Comparison of ENCODE assay signal across 28 mouse cellular contexts in the genomic region with DNA sequence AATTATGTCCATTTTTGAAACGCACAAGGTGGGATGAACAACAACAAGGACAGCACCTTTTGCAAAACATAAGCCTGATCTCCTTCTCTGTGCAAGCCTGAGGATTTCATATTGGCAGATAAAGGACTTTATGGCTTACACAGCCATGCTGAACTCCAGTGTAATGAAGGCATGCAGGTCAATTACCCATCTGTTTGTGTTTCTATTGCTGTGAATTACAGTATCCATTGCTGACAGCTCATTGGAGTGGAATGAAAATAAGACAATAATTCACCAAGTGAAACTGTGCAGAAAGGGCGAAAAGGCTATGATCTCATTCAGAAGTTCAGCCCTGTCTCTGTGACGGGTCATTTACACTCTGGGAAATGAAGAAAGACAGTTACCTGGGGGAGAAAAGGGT.
A peak's percentile ranks its signal among the peaks of the same experiment; 100 is the strongest.
DNase-seq lines count a peak whose midpoint lies in the region; ATAC-seq lines count a peak whose summit lies in the region.
"Had no signal": no experiment of that assay in that cellular context is flagged by ENCODE, and none has a peak within 500 bp of the region (broad histone marks: within the 10 kb centered on the region; RNA-seq: fewer than 3 reads in every experiment).

No protein-coding gene starts in this region.

- no peak overlapping the region for H3K4me2 ChIP-seq in kidney, embryonic 14.5 days (replicated peaks; ENCODE audit: low read depth, low read length)
- H3K4me2 ChIP-seq in neural tube, embryonic 13.5 days, result no peak overlapping the region
- H3K4me2 ChIP-seq: embryonic facial prominence, embryonic 13.5 days; heart, embryonic 13.5 days; liver, embryonic 12.5 days; midbrain, embryonic 11.5 days; neural tube, embryonic 15.5 days had no signal

- ATAC-seq in kidney, embryonic 14.5 days (ENCODE audit: low FRiP score, low TSS enrichment), result peak; percentile 62; the same call in 1 of the 2 replicates
- peak; percentile 32; the same call in 1 of the 2 replicates for ATAC-seq in neural tube, embryonic 13.5 days (ENCODE audit: low read depth)
- ATAC-seq: activated CD4-positive, CD25-positive, alpha-beta regulatory T cell, adult 4 months; forebrain, embryonic 16.5 days; inflammation-experienced regulatory T-cells, adult 6 months; liver, embryonic 12.5 days; liver, postnatal 0 days had no signal

- H3K9me3 ChIP-seq in kidney, embryonic 14.5 days (ENCODE audit: control insufficient read depth, low read length), result no peaks in the 10 kb centered on the region
- H3K9me3 ChIP-seq in neural tube, embryonic 13.5 days, result no peaks in the 10 kb centered on the region
- H3K9me3 ChIP-seq: embryonic facial prominence, embryonic 13.5 days; forebrain, embryonic 10.5 days; heart, embryonic 13.5 days; liver, embryonic 12.5 days; neural tube, embryonic 15.5 days had no signal

- H3K9ac ChIP-seq in kidney, embryonic 14.5 days (ENCODE audit: low read depth, low read length), result no peak overlapping the region
- no peak overlapping the region for H3K9ac ChIP-seq in neural tube, embryonic 13.5 days
- H3K9ac ChIP-seq: embryonic facial prominence, embryonic 13.5 days; heart, embryonic 13.5 days; liver, embryonic 12.5 days; liver, postnatal 0 days; neural tube, embryonic 15.5 days had no signal

- DNase-seq in cerebellum, adult 9-10 months, result peak; percentile 53
- no peak for DNase-seq in cerebellum, postnatal 36 days
- DNase-seq in kidney, postnatal 10 days, result no peak
- no peak for DNase-seq in neural tube, embryonic 10.5 days (ENCODE audit: extremely low spot score, low spot score)
- DNase-seq in gastrocnemius, postnatal 14 days, result no peak
- no peak for DNase-seq in B cell, adult 2 months
- DNase-seq: adrenal gland, adult 8-10 months; gastrocnemius, adult 2 months; heart, adult 2 months; heart, postnatal 10 days; kidney, adult 11 months; kidney, postnatal 4 days; liver, postnatal 0 days; lung, postnatal 36 days; right cerebral cortex, adult 18-20 months; spleen, adult 18-20 months; thymus, postnatal 14 days had no signal

- no peak overlapping the region for H3K4me3 ChIP-seq in kidney, embryonic 14.5 days (ENCODE audit: low read length)
- H3K4me3 ChIP-seq in neural tube, embryonic 13.5 days, result no peak overlapping the region
- H3K4me3 ChIP-seq: embryonic facial prominence, embryonic 13.5 days; forebrain, embryonic 10.5 days; gastrocnemius, adult 2 months; heart, adult 2 months; heart, embryonic 13.5 days; liver, embryonic 12.5 days; neural tube, embryonic 15.5 days had no signal

- H3K4me1 ChIP-seq in kidney, embryonic 14.5 days (ENCODE audit: control insufficient read depth, insufficient read depth, low read length), result no peaks in the 10 kb centered on the region
- peaks cover 12% of the 10 kb centered on the region for H3K4me1 ChIP-seq in neural tube, embryonic 13.5 days (replicated peaks)
- H3K4me1 ChIP-seq: embryonic facial prominence, embryonic 13.5 days; forebrain, embryonic 10.5 days; heart, embryonic 13.5 days; liver, embryonic 12.5 days had no signal

- H3K27ac ChIP-seq in kidney, embryonic 14.5 days (ENCODE audit: low read depth, low read length), result no peak overlapping the region
- no peak overlapping the region for H3K27ac ChIP-seq in neural tube, embryonic 13.5 days (replicated peaks)
- H3K27ac ChIP-seq: embryonic facial prominence, embryonic 13.5 days; forebrain, embryonic 10.5 days; gastrocnemius, adult 2 months; heart, adult 2 months; heart, embryonic 13.5 days; liver, embryonic 12.5 days; neural tube, embryonic 15.5 days had no signal

- H3K36me3 ChIP-seq in kidney, embryonic 14.5 days (ENCODE audit: control insufficient read depth, insufficient read depth, low read length), result no peaks in the 10 kb centered on the region
- H3K36me3 ChIP-seq in neural tube, embryonic 13.5 days, result no peaks in the 10 kb centered on the region
- H3K36me3 ChIP-seq: embryonic facial prominence, embryonic 13.5 days; forebrain, embryonic 10.5 days; heart, embryonic 13.5 days; liver, embryonic 12.5 days; neural tube, embryonic 15.5 days had no signal

- WGBS in kidney, embryonic 14.5 days, result 38% methylated on average over 3 of the region's 3 CpGs
- WGBS in neural tube, embryonic 13.5 days, result 61% methylated on average over 3 of the region's 3 CpGs

- intact Hi-C loops in gastrocnemius, postnatal 14 days (cut with DNase I; ENCODE audit: low total_unique reads), result no loop called here

- no peaks in the 10 kb centered on the region for H3K27me3 ChIP-seq in kidney, embryonic 14.5 days (ENCODE audit: control insufficient read depth, insufficient read depth, low read length)
- no peaks in the 10 kb centered on the region for H3K27me3 ChIP-seq in neural tube, embryonic 13.5 days
- H3K27me3 ChIP-seq: embryonic facial prominence, embryonic 13.5 days; heart, embryonic 13.5 days; liver, embryonic 12.5 days; neural tube, embryonic 15.5 days had no signal
